Mouse (Mus musculus) lung, postnatal 0 days (tissue): ENCODE measurements at regions not wholly inside any gene's neighbourhood (a gene's known extent, or its start where the extent isn't known, plus 50 kb on each side); places are given as distances from the start of the nearest gene placed in this dataset.

Experiments used
- CTCF ChIP-seq: IDR thresholded peaks from 2 replicates; pipeline ENCODE4 v1.5.1; 2016; ENCODE audit warnings: antibody characterized with exemption, mild to moderate bottlenecking
- EP300 ChIP-seq: IDR thresholded peaks from 2 replicates; pipeline ENCODE4 v1.6.1; 2016; ENCODE audit warnings: antibody characterized with exemption, mild to moderate bottlenecking, control low read depth

- no peak for TF ChIP-seq CTCF
- no peak for TF ChIP-seq EP300
These were observed 380.1 kb downstream of the Hace1 start for GRCm38 (mm10) chr10:45957686-45958085.
